Mouse (Mus musculus) brain, embryonic 14.5 days (tissue): ENCODE measurements at regions not wholly inside any gene's neighbourhood (a gene's known extent, or its start where the extent isn't known, plus 50 kb on each side); places are given as distances from the start of the nearest gene placed in this dataset.

Source experiments
- CTCF ChIP-seq: fragments of 200-500 bp; IDR thresholded peaks from 2 replicates; pipeline ENCODE4 v1.5.1; 2012; ENCODE audit warnings: inconsistent platforms, mild to moderate bottlenecking, moderate library complexity, borderline replicate concordance; ENCODE audit not compliant: insufficient read depth, insufficient read length; ENCODE audit errors: extremely low read depth
- POLR2A ChIP-seq: fragments of 200-500 bp; IDR thresholded peaks from 2 replicates; pipeline ENCODE4 v1.6.1; 2012; ENCODE audit warnings: mild to moderate bottlenecking, inconsistent platforms, borderline replicate concordance; ENCODE audit not compliant: poor library complexity, insufficient read depth, insufficient read length, severe bottlenecking; ENCODE audit errors: extremely low read depth

- TF ChIP-seq POLR2A (no peak), CTCF (no peak)
These were observed 69.0 kb upstream of the Wdr26 start for GRCm38 (mm10) chr1:181280826-181281225.
